Comparison of ENCODE assay signal across 8 mouse cellular contexts in genomic region chr16:33684703-33685701, GRCm38 (mm10). TPM values are rescaled to one million over a fixed set of nuclear protein-coding genes. Genes with fewer than 3 reads are reported as not detected.
A peak's percentile ranks its signal among the peaks of the same experiment; 100 is the strongest.
DNase-seq lines count a peak whose midpoint lies in the region; ATAC-seq and TF ChIP-seq lines count a peak whose summit lies in the region.

No protein-coding gene starts in this region.

- peak overlapping the region; percentile 96 for H3K4me3 ChIP-seq in gastrocnemius, adult 2 months
- peak overlapping the region; percentile 92 for H3K4me3 ChIP-seq in forebrain, embryonic 13.5 days
- peak overlapping the region; percentile 88 for H3K4me3 ChIP-seq in intestine, embryonic 16.5 days (ENCODE audit: low read length)
- peak overlapping the region; percentile 84 for H3K4me3 ChIP-seq in midbrain, embryonic 13.5 days (replicated peaks)

- peak overlapping the region; percentile 96 for H3K27ac ChIP-seq in gastrocnemius, adult 2 months
- H3K27ac ChIP-seq in forebrain, embryonic 13.5 days, result peak overlapping the region; percentile 78
- peak overlapping the region; percentile 79 for H3K27ac ChIP-seq in intestine, embryonic 16.5 days (ENCODE audit: low read length)
- H3K27ac ChIP-seq in midbrain, embryonic 13.5 days, result peak overlapping the region; percentile 81

- H3K9me3 ChIP-seq in forebrain, embryonic 13.5 days (replicated peaks), result no peaks in the 10 kb centered on the region
- H3K9me3 ChIP-seq in intestine, embryonic 16.5 days (ENCODE audit: control insufficient read depth, low read length), result no peaks in the 10 kb centered on the region
- H3K9me3 ChIP-seq in midbrain, embryonic 13.5 days, result no peaks in the 10 kb centered on the region

- H3K36me3 ChIP-seq in forebrain, embryonic 13.5 days (ENCODE audit: poor library complexity, severe bottlenecking), result peaks cover 4% of the 10 kb centered on the region; the same call in 1 of the 2 replicates
- no peaks in the 10 kb centered on the region for H3K36me3 ChIP-seq in intestine, embryonic 16.5 days (ENCODE audit: control insufficient read depth, insufficient read depth, low read length)
- H3K36me3 ChIP-seq in midbrain, embryonic 13.5 days, result no peaks in the 10 kb centered on the region

- under 1% methylated on average over 46 of the region's 46 CpGs for WGBS in forebrain, embryonic 13.5 days
- 2% methylated on average over 44 of the region's 46 CpGs for WGBS in intestine, embryonic 16.5 days
- WGBS in midbrain, embryonic 13.5 days, result under 1% methylated on average over 46 of the region's 46 CpGs

- peaks cover 55% of the 10 kb centered on the region for H3K4me1 ChIP-seq in forebrain, embryonic 13.5 days
- peaks cover 20% of the 10 kb centered on the region for H3K4me1 ChIP-seq in intestine, embryonic 16.5 days (ENCODE audit: control insufficient read depth, insufficient read depth, low read length)
- peaks cover 64% of the 10 kb centered on the region for H3K4me1 ChIP-seq in midbrain, embryonic 13.5 days (replicated peaks)

- TF ChIP-seq CTCF in gastrocnemius, adult 2 months (IDR thresholded peaks at IDR 0.05), result 0 out of 2 replicates have a peak, but pooled peaks have one; percentile 29

- peak overlapping the region; percentile 82 for H3K4me2 ChIP-seq in forebrain, embryonic 13.5 days
- H3K4me2 ChIP-seq in intestine, embryonic 16.5 days (ENCODE audit: low read depth, low read length), result peak overlapping the region; percentile 97
- H3K4me2 ChIP-seq in midbrain, embryonic 13.5 days (replicated peaks), result peak overlapping the region; percentile 93

- peak; percentile 63 for ATAC-seq in forebrain, embryonic 13.5 days
- peak; percentile 34 for ATAC-seq in intestine, embryonic 16.5 days
- ATAC-seq in midbrain, embryonic 13.5 days, result peak; percentile 61

- H3K9ac ChIP-seq in forebrain, embryonic 13.5 days, result peak overlapping the region; percentile 98
- H3K9ac ChIP-seq in intestine, embryonic 16.5 days (ENCODE audit: low read depth, low read length), result peak overlapping the region; percentile 92
- peak overlapping the region; percentile 92 for H3K9ac ChIP-seq in midbrain, embryonic 13.5 days (replicated peaks)

- intact Hi-C loops in gastrocnemius, adult 2 months (cut with DNase I), result loop anchor here (2.0 kb wide), 1 partner anchor 124 kb away; no protein-coding TSS in a partner anchor

- H3K27me3 ChIP-seq in forebrain, embryonic 13.5 days, result no peaks in the 10 kb centered on the region
- H3K27me3 ChIP-seq in intestine, embryonic 16.5 days (replicated peaks; ENCODE audit: control insufficient read depth, insufficient read depth, low read length), result no peaks in the 10 kb centered on the region
- H3K27me3 ChIP-seq in midbrain, embryonic 13.5 days, result no peaks in the 10 kb centered on the region

- DNase-seq in gastrocnemius, adult 2 months, result no peak
- no peak for DNase-seq in gastrocnemius, postnatal 4 days (ENCODE audit: low spot score in 2 of 2)
- peak; percentile 49 for DNase-seq in adipocyte (ENCODE audit: low spot score)
- peak; percentile 19 for DNase-seq in yolk sac, embryonic 10.5 days (ENCODE audit: low spot score)
- no peak for DNase-seq in urinary bladder, postnatal 10 days (ENCODE audit: low spot score)

RNA-seq across cellular contexts. Expression of gene Heg1, which starts 0.8 kb away (rescaled TPM):
- total RNA-seq in gastrocnemius, adult 2 months (2021), result 10 to 100 TPM; 30.4 to 43.3 TPM
- 10 to 100 TPM; 88.4 to 99.3 TPM for total RNA-seq in gastrocnemius, postnatal 4 days (2021)
- 21.3 and 22.3 TPM in 2 replicates for polyA plus RNA-seq in forebrain, embryonic 13.5 days (2015; fragmentation: Nextera tagmentation; extraction: Ambion mirVana)
- 10.2 and 12.9 TPM in 2 replicates for polyA plus RNA-seq in intestine, embryonic 16.5 days (2015; fragmentation: Nextera tagmentation; extraction: Ambion mirVana)
- 17.4 and 19.2 TPM in 2 replicates for polyA plus RNA-seq in midbrain, embryonic 13.5 days (2015; fragmentation: Nextera tagmentation; extraction: Ambion mirVana)

Comparison
In these comparisons a context has a peak if more than half of its experiments do, and no peak if none do; other contexts are left out.
1. DNase-seq: peak in adipocyte (single experiment) and yolk sac, embryonic 10.5 days (single experiment); none in gastrocnemius, adult 2 months (single experiment), gastrocnemius, postnatal 4 days (0 of 2) and urinary bladder, postnatal 10 days (single experiment).
2. Peak in every context shown above with its lines, with median percentiles within 50 percentile points of each other: H3K27ac ChIP-seq, H3K4me3 ChIP-seq, ATAC-seq, H3K4me2 ChIP-seq and H3K9ac ChIP-seq.